ENCODE assay signal across 12 mouse cellular contexts in genomic region chr5:125149142-125149541, GRCm38 (mm10). TPM values are rescaled to one million over a fixed set of nuclear protein-coding genes. Genes with fewer than 3 reads are reported as not detected.
DNase-seq lines count a peak whose midpoint lies in the region; ATAC-seq lines count a peak whose summit lies in the region.
"Had no signal": no experiment of that assay in that cellular context is flagged by ENCODE, and none has a peak within 500 bp of the region (broad histone marks: within the 10 kb centered on the region; RNA-seq: fewer than 3 reads in every experiment).

No protein-coding gene starts in this region.

- 63% methylated on average over 17 of the region's 17 CpGs for WGBS in heart, embryonic 11.5 days (ENCODE audit: insufficient replicate concordance)
- 71% methylated on average over 17 of the region's 17 CpGs for WGBS in forebrain, embryonic 12.5 days
- 52% methylated on average over 17 of the region's 17 CpGs for WGBS in hindbrain, embryonic 13.5 days
- 73% methylated on average over 17 of the region's 17 CpGs for WGBS in midbrain, embryonic 13.5 days

- no peak overlapping the region for H3K27ac ChIP-seq in heart, embryonic 11.5 days (ENCODE audit: low read depth, low read length)
- peak overlapping the region; percentile 83 for H3K27ac ChIP-seq in forebrain, embryonic 12.5 days
- peak overlapping the region; percentile 80 for H3K27ac ChIP-seq in hindbrain, embryonic 13.5 days
- peak overlapping the region; percentile 69 for H3K27ac ChIP-seq in midbrain, embryonic 13.5 days
- H3K27ac ChIP-seq: liver, embryonic 13.5 days had no signal

- no peak overlapping the region for H3K9ac ChIP-seq in heart, embryonic 11.5 days (ENCODE audit: low read depth, low read length)
- no peak overlapping the region for H3K9ac ChIP-seq in forebrain, embryonic 12.5 days
- H3K9ac ChIP-seq in hindbrain, embryonic 13.5 days: no peak overlapping the region
- peak overlapping the region; percentile 37; the same call in 1 of the 2 replicates for H3K9ac ChIP-seq in midbrain, embryonic 13.5 days (replicated peaks)
- H3K9ac ChIP-seq: liver, embryonic 13.5 days had no signal

- no peaks in the 10 kb centered on the region for H3K9me3 ChIP-seq in heart, embryonic 11.5 days (replicated peaks; ENCODE audit: control insufficient read depth, low read length)
- H3K9me3 ChIP-seq in forebrain, embryonic 12.5 days: no peaks in the 10 kb centered on the region
- no peaks in the 10 kb centered on the region for H3K9me3 ChIP-seq in hindbrain, embryonic 13.5 days
- no peaks in the 10 kb centered on the region for H3K9me3 ChIP-seq in midbrain, embryonic 13.5 days
- H3K9me3 ChIP-seq: liver, embryonic 13.5 days had no signal

- H3K4me2 ChIP-seq in heart, embryonic 11.5 days: no peak overlapping the region
- no peak overlapping the region for H3K4me2 ChIP-seq in forebrain, embryonic 12.5 days
- H3K4me2 ChIP-seq in hindbrain, embryonic 13.5 days: no peak overlapping the region
- H3K4me2 ChIP-seq in midbrain, embryonic 13.5 days (replicated peaks): no peak overlapping the region
- H3K4me2 ChIP-seq: liver, embryonic 13.5 days had no signal

- no peak for ATAC-seq in heart, embryonic 11.5 days (replicated peaks; ENCODE audit: insufficient number of reproducible peaks, low FRiP score, low TSS enrichment)
- ATAC-seq in forebrain, embryonic 12.5 days (ENCODE audit: low FRiP score): no peak
- no peak for ATAC-seq in hindbrain, embryonic 13.5 days (ENCODE audit: low FRiP score)
- no peak for ATAC-seq in midbrain, embryonic 13.5 days
- ATAC-seq: activated CD4-positive, CD25-positive, alpha-beta regulatory T cell, adult 4 months; CD4-positive, CD25-positive, alpha-beta regulatory T cell, adult 4 months; inflammation-experienced regulatory T-cells, adult 6 months had no signal

- DNase-seq in heart, adult 11 months: peak; percentile 97
- no peak for DNase-seq in spleen, postnatal 14 days (ENCODE audit: low spot score in 2 of 2)
- no peak for DNase-seq in right cerebral cortex, postnatal 14 days
- DNase-seq in thymus, postnatal 0 days (ENCODE audit: low spot score): no peak
- DNase-seq: liver, embryonic 13.5 days had no signal

- H3K36me3 ChIP-seq in heart, embryonic 11.5 days (ENCODE audit: control insufficient read depth, insufficient read depth, low read length): no peaks in the 10 kb centered on the region
- 0 out of 2 replicates have a peak, but pooled peaks cover 3% of the 10 kb centered on the region for H3K36me3 ChIP-seq in forebrain, embryonic 12.5 days (replicated peaks)
- H3K36me3 ChIP-seq in hindbrain, embryonic 13.5 days: no peaks in the 10 kb centered on the region
- H3K36me3 ChIP-seq in midbrain, embryonic 13.5 days: no peaks in the 10 kb centered on the region
- H3K36me3 ChIP-seq: liver, embryonic 13.5 days had no signal

- no peaks in the 10 kb centered on the region for H3K27me3 ChIP-seq in heart, embryonic 11.5 days (ENCODE audit: control insufficient read depth, insufficient read depth, low read length)
- no peaks in the 10 kb centered on the region for H3K27me3 ChIP-seq in forebrain, embryonic 12.5 days
- no peaks in the 10 kb centered on the region for H3K27me3 ChIP-seq in hindbrain, embryonic 13.5 days
- no peaks in the 10 kb centered on the region for H3K27me3 ChIP-seq in midbrain, embryonic 13.5 days
- H3K27me3 ChIP-seq: liver, embryonic 13.5 days had no signal

- H3K4me3 ChIP-seq in heart, embryonic 11.5 days (ENCODE audit: low read depth, low read length): no peak overlapping the region
- no peak overlapping the region for H3K4me3 ChIP-seq in forebrain, embryonic 12.5 days (replicated peaks)
- H3K4me3 ChIP-seq in hindbrain, embryonic 13.5 days: no peak overlapping the region
- no peak overlapping the region for H3K4me3 ChIP-seq in midbrain, embryonic 13.5 days (replicated peaks)
- H3K4me3 ChIP-seq: liver, embryonic 13.5 days had no signal

- H3K4me1 ChIP-seq in heart, embryonic 11.5 days (ENCODE audit: control insufficient read depth, insufficient read depth, low read length): peaks cover 73% of the 10 kb centered on the region
- peaks cover 83% of the 10 kb centered on the region for H3K4me1 ChIP-seq in forebrain, embryonic 12.5 days
- peaks cover 87% of the 10 kb centered on the region for H3K4me1 ChIP-seq in hindbrain, embryonic 13.5 days (replicated peaks)
- H3K4me1 ChIP-seq in midbrain, embryonic 13.5 days (replicated peaks): peaks cover 73% of the 10 kb centered on the region

RNA-seq across cellular contexts. Expression of gene Ncor2, which starts 29.9 kb away (rescaled TPM):
- polyA plus RNA-seq in heart, embryonic 11.5 days (2014; fragmentation: Nextera tagmentation; extraction: Ambion mirVana): 14.3 and 18.8 TPM in 2 replicates
- polyA plus RNA-seq in forebrain, embryonic 12.5 days (2016; fragmentation: Nextera tagmentation; extraction: Ambion mirVana): 26.0 and 27.0 TPM in 2 replicates
- 24.8 and 25.1 TPM in 2 replicates for polyA plus RNA-seq in hindbrain, embryonic 13.5 days (2015; fragmentation: Nextera tagmentation; extraction: Ambion mirVana)
- polyA plus RNA-seq in midbrain, embryonic 13.5 days (2015; fragmentation: Nextera tagmentation; extraction: Ambion mirVana): 20.2 and 22.6 TPM in 2 replicates
- 14.3 and 19.8 TPM in 2 replicates for polyA plus RNA-seq in thymus, postnatal 0 days (2015; fragmentation: Nextera tagmentation; extraction: Ambion mirVana)
